Comparison of ENCODE assay signal across 8 mouse cellular contexts in the genomic region with DNA sequence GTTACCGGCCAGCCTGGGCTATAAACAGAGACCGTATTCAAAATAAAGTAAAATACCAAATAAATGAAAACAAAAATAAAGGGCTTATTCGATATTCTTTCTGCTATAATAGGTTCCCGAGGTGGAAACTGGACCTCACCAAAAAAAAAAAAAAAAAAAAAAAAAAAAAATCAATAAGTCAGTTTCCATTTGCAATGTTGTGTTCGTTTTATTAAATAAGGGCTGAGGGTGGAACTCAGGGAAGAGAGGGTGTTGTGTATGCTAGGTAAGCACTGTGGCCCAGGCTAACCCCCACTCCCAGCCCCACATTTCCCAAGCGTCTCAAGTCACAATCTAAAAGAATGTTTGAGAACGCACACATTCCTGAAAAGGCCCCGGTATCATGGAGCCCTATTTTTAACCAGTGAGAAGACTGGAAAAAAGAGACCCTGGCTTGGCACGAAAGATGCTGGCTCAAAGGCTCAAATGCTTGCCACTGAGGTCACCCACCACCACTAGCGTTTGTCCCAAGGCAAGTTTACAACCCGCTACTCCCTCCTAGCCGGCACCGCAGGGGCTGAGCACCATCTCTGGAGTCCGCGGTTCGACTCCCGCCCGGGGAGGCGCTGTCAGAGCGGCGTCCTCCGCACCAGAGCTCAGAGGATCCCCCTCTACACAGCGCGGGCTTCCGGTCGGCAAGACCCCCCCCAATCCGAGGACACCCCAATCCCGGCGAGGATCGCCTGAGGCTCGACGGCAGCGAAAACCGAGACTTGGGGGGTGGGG. TPM values are rescaled to one million over a fixed set of nuclear protein-coding genes. Genes with fewer than 3 reads are reported as not detected.
A peak's percentile ranks its signal among the peaks of the same experiment; 100 is the strongest.
DNase-seq lines count a peak whose midpoint lies in the region; ATAC-seq and TF ChIP-seq lines count a peak whose summit lies in the region.

No protein-coding gene starts in this region.

- peak overlapping the region; percentile 75 for H3K27ac ChIP-seq in intestine, embryonic 15.5 days
- H3K27ac ChIP-seq in lung, embryonic 16.5 days (ENCODE audit: low read length) = peak overlapping the region; percentile 77

- 7% methylated on average over 34 of the region's 34 CpGs for WGBS in lung, adult 2 months
- WGBS in intestine, embryonic 15.5 days = 7% methylated on average over 34 of the region's 34 CpGs
- 7% methylated on average over 34 of the region's 34 CpGs for WGBS in lung, embryonic 16.5 days

- no peak for TF ChIP-seq CTCF in lung, adult 2 months (IDR thresholded peaks at IDR 0.05; ENCODE audit: insufficient read depth, low read length)

- H3K9ac ChIP-seq in intestine, embryonic 15.5 days = peak overlapping the region; percentile 95
- H3K9ac ChIP-seq in lung, embryonic 16.5 days (ENCODE audit: low read length) = peak overlapping the region; percentile 95

- no peaks in the 10 kb centered on the region for H3K4me1 ChIP-seq in lung, adult 2 months (ENCODE audit: control insufficient read depth, insufficient read depth, low read length)
- H3K4me1 ChIP-seq in intestine, embryonic 15.5 days (replicated peaks) = no peaks in the 10 kb centered on the region
- H3K4me1 ChIP-seq in lung, embryonic 16.5 days (replicated peaks; ENCODE audit: control insufficient read depth, insufficient read depth, low read length) = peaks cover 2% of the 10 kb centered on the region; the same call in 1 of the 2 replicates

- H3K4me3 ChIP-seq in lung, adult 2 months (replicated peaks; ENCODE audit: extremely low read depth, low read depth, low read length) = peak overlapping the region; percentile 76
- H3K4me3 ChIP-seq in intestine, embryonic 15.5 days (replicated peaks) = peak overlapping the region; percentile 95
- H3K4me3 ChIP-seq in lung, embryonic 16.5 days (ENCODE audit: low read length) = peak overlapping the region; percentile 96

- peak; percentile 20 for DNase-seq in lung, adult 2 months
- DNase-seq in lung, postnatal 25 days (ENCODE audit: low spot score) = no peak
- DNase-seq in adrenal gland, adult 2 months = peak; percentile 45
- DNase-seq in spleen, postnatal 36 days (ENCODE audit: low spot score in 2 of 2) = peak; percentile 2 to 15
- no peak for DNase-seq in layer of hippocampus, postnatal 36 days

- no peak for TF ChIP-seq POLR2A in lung, adult 2 months (IDR thresholded peaks at IDR 0.05; ENCODE audit: borderline replicate concordance, extremely low read depth, low read depth, low read length)

- H3K36me3 ChIP-seq in intestine, embryonic 15.5 days = peaks cover 24% of the 10 kb centered on the region
- peaks cover 19% of the 10 kb centered on the region for H3K36me3 ChIP-seq in lung, embryonic 16.5 days (ENCODE audit: control insufficient read depth, insufficient read depth, low read length)

- ATAC-seq in erythroblast, adult 5-6 weeks (replicated peaks; ENCODE audit: low FRiP score, poor library complexity, severe bottlenecking) = peak; percentile 40
- ATAC-seq in intestine, embryonic 15.5 days = peak; percentile 55
- ATAC-seq in lung, embryonic 16.5 days (ENCODE audit: low read depth) = peak; percentile 58

- no peaks in the 10 kb centered on the region for H3K27me3 ChIP-seq in intestine, embryonic 15.5 days (replicated peaks)
- H3K27me3 ChIP-seq in lung, embryonic 16.5 days (ENCODE audit: control insufficient read depth, insufficient read depth, low read depth, low read length) = no peaks in the 10 kb centered on the region

- peak overlapping the region; percentile 76 for H3K4me2 ChIP-seq in intestine, embryonic 15.5 days (replicated peaks)
- H3K4me2 ChIP-seq in lung, embryonic 16.5 days (ENCODE audit: low read depth, low read length) = peak overlapping the region; percentile 59

- H3K9me3 ChIP-seq in intestine, embryonic 15.5 days = no peaks in the 10 kb centered on the region
- no peaks in the 10 kb centered on the region for H3K9me3 ChIP-seq in lung, embryonic 16.5 days (ENCODE audit: control insufficient read depth, low read length)

RNA-seq across cellular contexts. Expression of gene Pdcd5, which starts 0.8 kb away (rescaled TPM):
- polyA plus RNA-seq in lung, adult 2 months (2012; rRNA removed) = 33.1 and 45.9 TPM in 2 replicates
- total RNA-seq in adrenal gland, adult 2 months (2021) = 10 to 100 TPM; 87.1 to 88.8 TPM
- polyA plus RNA-seq in adrenal gland, adult 2 months (2012; rRNA removed) = 21.2 and 21.3 TPM in 2 replicates
- total RNA-seq in erythroblast, adult 5-6 weeks (2015; ENCODE audit: low replicate concordance) = 5.2 and 45.3 TPM in 2 replicates
- total RNA-seq in erythroblast, adult 5-6 weeks (2017; ENCODE audit: low replicate concordance) = 16.6 and 17.1 TPM in 2 replicates
- polyA plus RNA-seq in intestine, embryonic 15.5 days (2015; fragmentation: Nextera tagmentation; extraction: Ambion mirVana) = 193 and 197 TPM in 2 replicates
- polyA plus RNA-seq in lung, embryonic 16.5 days (2015; fragmentation: Nextera tagmentation; extraction: Ambion mirVana) = 223 and 224 TPM in 2 replicates
- total RNA-seq in layer of hippocampus, postnatal 36 days (2021) = 10 to 100 TPM; 73.9 to 84.1 TPM

Comparison
In these comparisons a context has a peak if more than half of its experiments do, and no peak if none do; other contexts are left out.
1. DNase-seq: peak in lung, adult 2 months (single experiment), adrenal gland, adult 2 months (single experiment) and spleen, postnatal 36 days (2 of 2); none in lung, postnatal 25 days (single experiment) and layer of hippocampus, postnatal 36 days (0 of 2).
2. Peak in every context shown above with its lines, with median percentiles within 50 percentile points of each other: H3K4me3 ChIP-seq and ATAC-seq.